Mouse (Mus musculus): ENCODE results near the gene Brd3. TPM values are rescaled to one million over a fixed set of nuclear protein-coding genes. Genes with fewer than 3 reads are reported as not detected.
"Not testable (repeated sequence)": the region's sequence is repeated elsewhere in the genome, so short reads cannot be mapped to it uniquely, and the experiment has no call there.

Gene Brd3
- 8.4 and 14.9 TPM in 2 replicates for polyA plus RNA-seq (2012; rRNA removed)

- peaks cover 5% of the 10 kb centered on the region; the same call in 1 of the 2 replicates for H3K4me1 ChIP-seq (ENCODE audit: control insufficient read depth, insufficient read depth, insufficient read length, low read length)
- TF ChIP-seq POLR2A (IDR thresholded peaks at IDR 0.05; ENCODE audit: low read depth, low read length) (no peak), CTCF (IDR thresholded peaks at IDR 0.05; ENCODE audit: extremely low read depth, insufficient read length, insufficient replicate concordance, low read depth, low read length) (no peak)
- H3K4me3 ChIP-seq (ENCODE audit: low read depth, low read length) = no peak within 1 kb of the TSS
- no peaks in the 10 kb centered on the region for H3K27me3 ChIP-seq (ENCODE audit: control insufficient read depth, insufficient read depth, low read length)
- H3K27ac ChIP-seq (ENCODE audit: insufficient read depth, low read depth, low read length) = no peak within 1 kb of the TSS
- no peaks in the 10 kb centered on the region for H3K36me3 ChIP-seq (ENCODE audit: control insufficient read depth, insufficient read depth, low read length)
- WGBS = 89% methylated on average over 4 of the region's 4 CpGs
These were observed at the start of gene Brd3 for GRCm38 (mm10) chr2:27507562-27507961. Gene Brd3 (minus strand): TSS chr2:27507662.

DNA sequence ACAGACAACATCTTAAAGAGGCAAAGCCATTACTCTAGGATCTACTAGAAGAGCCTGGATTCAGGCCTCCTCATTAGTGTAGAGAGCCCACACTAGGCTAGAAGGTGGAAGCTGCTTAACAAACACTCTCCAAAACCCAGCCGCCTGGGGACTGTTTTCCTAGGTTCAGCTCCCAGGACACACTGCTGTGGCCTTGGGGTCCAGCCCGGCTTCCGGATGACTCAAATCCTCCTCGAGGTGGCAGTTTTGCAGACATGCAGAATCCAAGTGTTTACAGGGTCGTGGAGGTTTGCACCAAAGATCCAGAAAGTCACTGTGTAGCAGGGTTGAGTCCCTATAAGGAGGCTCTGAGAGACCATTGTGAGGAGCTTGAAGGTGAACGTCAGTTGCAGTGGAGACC, 49.5 kb upstream of the Brd3 start:
- no peak for TF ChIP-seq CTCF (IDR thresholded peaks at IDR 0.05; ENCODE audit: extremely low read depth, insufficient read length, insufficient replicate concordance, low read depth, low read length)
- TF ChIP-seq POLR2A (IDR thresholded peaks at IDR 0.05; ENCODE audit: low read depth, low read length) = no peak
- Histone ChIP-seq H3K4me3 (ENCODE audit: low read depth, low read length) (no peak overlapping the region), H3K36me3 (ENCODE audit: control insufficient read depth, insufficient read depth, low read length) (no peaks in the 10 kb centered on the region), H3K27ac (ENCODE audit: insufficient read depth, low read depth, low read length) (no peak overlapping the region), H3K27me3 (ENCODE audit: control insufficient read depth, insufficient read depth, low read length) (no peaks in the 10 kb centered on the region), H3K4me1 (ENCODE audit: control insufficient read depth, insufficient read depth, insufficient read length, low read length) (peaks cover 22% of the 10 kb centered on the region; the same call in 1 of the 2 replicates)
- 89% methylated on average over 6 of the region's 6 CpGs for WGBS

- Histone ChIP-seq H3K27ac (ENCODE audit: insufficient read depth, low read depth, low read length) (peak overlapping the region; percentile 13), H3K4me1 (ENCODE audit: control insufficient read depth, insufficient read depth, insufficient read length, low read length) (peaks cover 7% of the 10 kb centered on the region; the same call in 1 of the 2 replicates), H3K36me3 (ENCODE audit: control insufficient read depth, insufficient read depth, low read length) (no peaks in the 10 kb centered on the region), H3K4me3 (ENCODE audit: low read depth, low read length) (no peak overlapping the region), H3K27me3 (ENCODE audit: control insufficient read depth, insufficient read depth, low read length) (no peaks in the 10 kb centered on the region)
- TF ChIP-seq CTCF (IDR thresholded peaks at IDR 0.05; ENCODE audit: extremely low read depth, insufficient read length, insufficient replicate concordance, low read depth, low read length) (no peak), POLR2A (IDR thresholded peaks at IDR 0.05; ENCODE audit: low read depth, low read length) (no peak)
- WGBS = 78% methylated on average over 9 of the region's 9 CpGs
These were observed 46.8 kb upstream of the Brd3 start for GRCm38 (mm10) chr2:27554308-27554707.

GRCm38 (mm10) chr2:27552620-27553287, 45.3 kb upstream of the Brd3 start:
- H3K27ac ChIP-seq (ENCODE audit: insufficient read depth, low read depth, low read length) = no peak overlapping the region
- H3K27me3 ChIP-seq (ENCODE audit: control insufficient read depth, insufficient read depth, low read length) = no peaks in the 10 kb centered on the region
- 21% methylated on average over 7 of the region's 7 CpGs for WGBS
- H3K36me3 ChIP-seq (ENCODE audit: control insufficient read depth, insufficient read depth, low read length) = no peaks in the 10 kb centered on the region
- H3K4me3 ChIP-seq (ENCODE audit: low read depth, low read length) = no peak overlapping the region
- TF ChIP-seq POLR2A (IDR thresholded peaks at IDR 0.05; ENCODE audit: low read depth, low read length) = no peak
- peak; percentile 94; the same call in 1 of the 2 replicates for TF ChIP-seq CTCF (IDR thresholded peaks at IDR 0.05; ENCODE audit: extremely low read depth, insufficient read length, insufficient replicate concordance, low read depth, low read length)
- H3K4me1 ChIP-seq (ENCODE audit: control insufficient read depth, insufficient read depth, insufficient read length, low read length) = peaks cover 10% of the 10 kb centered on the region; the same call in 1 of the 2 replicates

GRCm38 (mm10) chr2:27548664-27549369, 41.4 kb upstream of the Brd3 start:
- Histone ChIP-seq H3K27me3 (ENCODE audit: control insufficient read depth, insufficient read depth, low read length) (no peaks in the 10 kb centered on the region), H3K36me3 (ENCODE audit: control insufficient read depth, insufficient read depth, low read length) (no peaks in the 10 kb centered on the region), H3K27ac (ENCODE audit: insufficient read depth, low read depth, low read length) (peak overlapping the region; percentile 82), H3K4me3 (ENCODE audit: low read depth, low read length) (no peak overlapping the region), H3K4me1 (ENCODE audit: control insufficient read depth, insufficient read depth, insufficient read length, low read length) (peaks cover 2% of the 10 kb centered on the region; the same call in 1 of the 2 replicates)
- WGBS = 38% methylated on average over 1 of the region's 1 CpGs
- TF ChIP-seq POLR2A (IDR thresholded peaks at IDR 0.05; ENCODE audit: low read depth, low read length) = no peak
- TF ChIP-seq CTCF (IDR thresholded peaks at IDR 0.05; ENCODE audit: extremely low read depth, insufficient read length, insufficient replicate concordance, low read depth, low read length) = no peak

GRCm38 (mm10) chr2:27547986-27548385, 40.5 kb upstream of the Brd3 start:
- TF ChIP-seq CTCF (IDR thresholded peaks at IDR 0.05; ENCODE audit: extremely low read depth, insufficient read length, insufficient replicate concordance, low read depth, low read length) (no peak), POLR2A (IDR thresholded peaks at IDR 0.05; ENCODE audit: low read depth, low read length) (no peak)
- H3K4me1 ChIP-seq (ENCODE audit: control insufficient read depth, insufficient read depth, insufficient read length, low read length) = peaks cover 2% of the 10 kb centered on the region; the same call in 1 of the 2 replicates
- H3K27ac ChIP-seq (ENCODE audit: insufficient read depth, low read depth, low read length) = no peak overlapping the region
- no peak overlapping the region for H3K4me3 ChIP-seq (ENCODE audit: low read depth, low read length)
- 95% methylated on average over 2 of the region's 2 CpGs for WGBS
- H3K27me3 ChIP-seq (ENCODE audit: control insufficient read depth, insufficient read depth, low read length) = no peaks in the 10 kb centered on the region
- no peaks in the 10 kb centered on the region for H3K36me3 ChIP-seq (ENCODE audit: control insufficient read depth, insufficient read depth, low read length)

GRCm38 (mm10) chr2:27547326-27547725, 39.9 kb upstream of the Brd3 start:
- Histone ChIP-seq H3K27me3 (ENCODE audit: control insufficient read depth, insufficient read depth, low read length) (no peaks in the 10 kb centered on the region), H3K4me1 (ENCODE audit: control insufficient read depth, insufficient read depth, insufficient read length, low read length) (peaks cover 2% of the 10 kb centered on the region; the same call in 1 of the 2 replicates), H3K36me3 (ENCODE audit: control insufficient read depth, insufficient read depth, low read length) (no peaks in the 10 kb centered on the region), H3K4me3 (ENCODE audit: low read depth, low read length) (no peak overlapping the region), H3K27ac (ENCODE audit: insufficient read depth, low read depth, low read length) (no peak overlapping the region)
- TF ChIP-seq CTCF (IDR thresholded peaks at IDR 0.05; ENCODE audit: extremely low read depth, insufficient read length, insufficient replicate concordance, low read depth, low read length) (no peak), POLR2A (IDR thresholded peaks at IDR 0.05; ENCODE audit: low read depth, low read length) (no peak)
- WGBS = 50% methylated on average over 1 of the region's 1 CpGs

DNA sequence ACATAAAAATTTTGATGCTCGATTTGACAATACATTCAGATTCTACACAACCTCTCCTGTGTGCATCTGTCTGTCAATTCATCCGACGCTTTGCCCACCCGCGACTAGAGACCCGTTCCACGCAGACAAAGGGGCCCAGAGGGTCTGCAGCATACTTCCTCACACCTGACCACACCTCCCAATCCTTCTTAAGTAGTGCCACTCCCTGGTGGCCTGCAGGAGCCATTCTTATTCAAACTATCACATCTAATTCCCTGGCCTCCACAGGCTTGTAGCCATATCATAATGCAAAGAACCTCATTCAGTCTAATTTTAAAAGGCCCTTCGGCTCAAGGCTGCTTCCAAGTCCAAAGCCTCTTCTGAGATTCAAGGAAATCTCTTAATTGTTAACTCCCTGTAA, 38.6 kb upstream of the Brd3 start:
- not testable (repeated sequence) for H3K27me3 ChIP-seq (ENCODE audit: control insufficient read depth, insufficient read depth, low read length); H3K4me3 ChIP-seq (ENCODE audit: low read depth, low read length); H3K4me1 ChIP-seq (ENCODE audit: control insufficient read depth, insufficient read depth, insufficient read length, low read length); H3K27ac ChIP-seq (ENCODE audit: insufficient read depth, low read depth, low read length); H3K36me3 ChIP-seq (ENCODE audit: control insufficient read depth, insufficient read depth, low read length)
- 95% methylated on average over 8 of the region's 8 CpGs for WGBS

DNA sequence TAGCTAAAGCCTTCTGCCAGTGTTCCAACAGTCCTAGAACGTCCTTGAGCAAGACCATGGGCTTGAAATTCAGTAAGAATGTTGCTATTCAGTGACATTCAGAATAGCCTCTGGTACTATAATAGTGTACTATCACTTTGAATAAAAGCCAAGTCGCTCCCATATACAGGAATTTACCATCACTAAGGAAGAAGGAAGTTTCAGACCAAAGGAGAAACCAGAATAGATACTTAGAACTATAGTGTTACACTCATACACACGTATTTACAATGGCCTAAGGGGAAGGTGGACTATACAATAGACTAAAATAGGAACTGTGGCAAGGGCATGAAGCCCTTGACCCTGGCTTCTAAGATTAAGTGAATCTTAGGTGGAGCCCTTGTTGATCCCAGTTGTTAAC, 38.1 kb upstream of the Brd3 start:
- H3K36me3 ChIP-seq (ENCODE audit: control insufficient read depth, insufficient read depth, low read length); H3K27me3 ChIP-seq (ENCODE audit: control insufficient read depth, insufficient read depth, low read length); H3K4me3 ChIP-seq (ENCODE audit: low read depth, low read length); H3K27ac ChIP-seq (ENCODE audit: insufficient read depth, low read depth, low read length); H3K4me1 ChIP-seq (ENCODE audit: control insufficient read depth, insufficient read depth, insufficient read length, low read length): not testable (repeated sequence)
- WGBS = 65% methylated on average over 3 of the region's 3 CpGs
